Mouse (Mus musculus) erythroblast, embryonic 14.5 days (primary cell): ENCODE results near the gene Mrpl54.

Experiments
- GATA1 ChIP-seq: IDR thresholded peaks from 2 replicates; pipeline ENCODE4 v1.6.1; 2012; ENCODE audit warnings: low read length, inconsistent platforms, mixed read lengths
- TAL1 ChIP-seq: IDR thresholded peaks from 3 replicates; pipeline ENCODE4 v1.6.1; 2012; ENCODE audit warnings: low read length, inconsistent platforms, mixed read lengths

GRCm38 (mm10) chr10:81303761-81304160, 37.0 kb upstream of the Mrpl54 start:
- TF ChIP-seq GATA1, result no peak
- TF ChIP-seq TAL1, result no peak
